Mouse (Mus musculus) layer of hippocampus, adult 2 months (tissue): Measurements from ENCODE around the gene Disc1. TPM values are rescaled to one million over a fixed set of nuclear protein-coding genes. Genes with fewer than 3 reads are reported as not detected.

Experiments used
- DNase-seq, 2 experiments: peaks; one replicate each; pipeline ENCODE4 v3.0.0; 2022; ENCODE audit warnings: low spot score in 2 of 2
- H3K27ac ChIP-seq: fragments of 200-600 bp; 2 replicates; pipeline ENCODE4 v1.8.1; 2022
- H3K4me3 ChIP-seq: fragments of 200-600 bp; 2 replicates; pipeline ENCODE4 v1.8.1; 2022; ENCODE audit warnings: mild to moderate bottlenecking
- CTCF ChIP-seq: fragments of 200-600 bp; conservative IDR thresholded peaks from 2 replicates; pipeline ENCODE4 v1.8.1; 2022; ENCODE audit warnings: antibody characterized with exemption, mild to moderate bottlenecking, moderate library complexity
- total RNA-seq, 2 experiments: library from RNA; stranded (reverse); gene quantifications; 2 replicates each; pipeline ENCODE4 v1.2.3; 2021

The Disc1 gene
- total RNA-seq, 2 experiments from 2014 or later = 5.6 to 6.1 TPM

DNA sequence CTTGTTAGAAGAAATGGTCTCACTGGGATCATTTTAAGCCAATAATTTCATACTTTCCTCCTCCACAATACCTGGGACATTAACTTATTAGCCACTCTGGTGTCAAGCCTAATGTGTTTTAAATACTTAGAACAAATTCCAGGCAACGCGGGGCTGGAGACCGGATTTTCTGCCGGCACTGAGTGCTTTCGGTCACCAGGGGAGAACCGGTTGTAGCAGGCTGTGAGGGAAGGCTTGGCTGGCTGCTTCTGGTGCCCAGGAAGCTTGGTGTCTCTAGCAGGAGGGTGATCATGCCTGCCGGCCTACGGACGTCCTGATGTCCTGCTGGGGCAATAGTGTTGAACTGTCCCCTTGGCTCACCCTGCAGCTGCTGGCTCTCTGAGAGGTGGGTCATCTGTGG is 149.0 kb downstream of the Disc1 start:
- DNase-seq = no peak
- no peak for TF ChIP-seq CTCF

DNA sequence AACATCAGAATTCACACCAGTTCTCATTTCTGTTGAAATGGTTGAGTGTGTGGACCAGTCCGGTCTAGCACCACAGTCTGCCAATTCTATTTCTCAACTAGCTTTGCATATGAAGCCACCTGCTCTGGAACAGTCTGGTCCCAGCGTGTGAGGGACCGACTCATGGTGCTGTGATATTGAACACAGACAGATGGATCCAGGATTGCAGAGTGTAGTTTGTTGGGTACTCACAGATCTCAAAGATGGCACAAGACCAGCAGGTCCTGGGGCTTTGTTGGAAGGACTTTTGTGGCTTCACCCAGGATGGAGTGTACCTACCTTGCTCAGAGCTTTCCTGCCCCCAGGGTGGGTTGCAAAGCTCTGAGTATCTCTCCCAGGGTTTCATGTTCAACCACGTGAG is 151.6 kb downstream of the Disc1 start:
- DNase-seq = peak; percentile 25 to 35
- H3K27ac ChIP-seq = peak overlapping the region; percentile 88
- no peak overlapping the region for H3K4me3 ChIP-seq
- no peak for TF ChIP-seq CTCF

More for the DNA sequence above, 149.0 kb downstream of the Disc1 start:
- H3K4me3 ChIP-seq = no peak overlapping the region
- H3K27ac ChIP-seq = no peak overlapping the region

DNA sequence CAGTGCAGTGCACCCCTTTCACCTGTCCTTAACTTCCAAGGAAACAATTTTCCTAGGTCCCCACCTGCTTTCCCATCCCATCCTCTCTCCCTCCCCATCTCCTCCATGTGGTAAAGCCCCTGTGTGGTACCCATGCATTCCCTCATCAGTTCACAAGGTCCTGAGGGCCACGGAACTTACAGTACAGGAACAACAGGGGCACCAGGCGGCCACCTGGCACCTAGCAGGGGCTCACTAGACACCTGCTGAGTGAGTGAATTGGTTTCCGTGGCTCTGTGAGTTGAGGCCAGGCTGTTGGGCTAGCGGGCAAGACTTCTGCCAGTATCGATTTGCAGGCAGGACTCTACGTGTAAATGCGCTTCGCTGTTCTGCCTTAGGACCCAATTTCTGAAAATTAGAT is 152.4 kb downstream of the Disc1 start:
- DNase-seq = no peak
- H3K27ac ChIP-seq = peak overlapping the region; percentile 88
- no peak overlapping the region for H3K4me3 ChIP-seq
- no peak for TF ChIP-seq CTCF

DNA sequence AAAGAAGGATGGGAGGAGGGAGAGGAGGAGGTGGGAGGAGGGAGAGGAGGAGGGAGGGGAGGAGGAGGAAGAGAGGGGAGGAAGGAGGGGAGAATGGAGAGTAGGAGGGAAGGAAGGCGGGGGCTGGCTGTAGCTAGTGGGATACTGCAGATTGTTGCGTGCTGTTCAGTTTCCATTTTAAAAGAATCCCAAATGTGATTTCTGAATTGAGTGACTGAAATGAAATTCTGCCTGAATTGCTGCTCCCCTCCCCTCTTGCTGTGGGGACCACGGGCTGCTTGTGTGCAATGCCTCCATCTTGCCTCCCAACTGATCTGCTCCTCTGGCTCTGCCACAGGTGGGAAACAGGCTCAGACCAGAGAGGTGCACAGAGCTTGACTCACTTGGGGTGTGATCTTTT is 153.0 kb downstream of the Disc1 start:
- TF ChIP-seq CTCF = no peak
- H3K27ac ChIP-seq = peak overlapping the region; percentile 89
- peak; percentile 40 to 56 for DNase-seq
- no peak overlapping the region; the same call in 1 of the 2 replicates for H3K4me3 ChIP-seq

DNA sequence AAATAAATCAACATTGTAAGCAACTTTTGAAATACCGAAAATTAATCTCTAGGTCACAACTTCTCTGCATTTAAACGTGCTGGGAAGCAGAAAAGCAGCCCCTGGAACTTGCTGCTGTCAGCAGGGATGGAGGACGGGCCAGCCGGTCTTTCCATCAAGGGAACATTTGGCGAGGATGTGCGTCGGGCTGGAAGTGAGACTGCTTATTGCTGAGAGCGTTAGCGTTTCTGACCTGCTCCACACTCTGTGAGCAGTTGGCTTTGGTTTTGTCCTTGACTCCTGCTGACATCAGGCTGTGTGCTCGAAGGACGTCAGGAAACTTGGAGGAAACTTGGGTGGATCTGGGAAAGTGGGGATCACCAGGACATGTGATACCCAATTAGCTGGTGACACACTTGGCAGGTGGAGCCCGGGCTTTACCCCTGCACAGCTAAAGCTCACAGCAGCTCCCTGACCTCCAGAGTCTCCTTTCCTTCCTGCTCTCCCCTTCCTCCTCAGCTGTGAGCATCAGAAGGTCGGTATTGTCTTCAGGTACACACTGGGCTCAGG is 158.7 kb downstream of the Disc1 start:
- Histone ChIP-seq H3K27ac (peak overlapping the region; percentile 43; the same call in 1 of the 2 replicates), H3K4me3 (no peak overlapping the region)
- no peak for DNase-seq
- no peak for TF ChIP-seq CTCF

DNA sequence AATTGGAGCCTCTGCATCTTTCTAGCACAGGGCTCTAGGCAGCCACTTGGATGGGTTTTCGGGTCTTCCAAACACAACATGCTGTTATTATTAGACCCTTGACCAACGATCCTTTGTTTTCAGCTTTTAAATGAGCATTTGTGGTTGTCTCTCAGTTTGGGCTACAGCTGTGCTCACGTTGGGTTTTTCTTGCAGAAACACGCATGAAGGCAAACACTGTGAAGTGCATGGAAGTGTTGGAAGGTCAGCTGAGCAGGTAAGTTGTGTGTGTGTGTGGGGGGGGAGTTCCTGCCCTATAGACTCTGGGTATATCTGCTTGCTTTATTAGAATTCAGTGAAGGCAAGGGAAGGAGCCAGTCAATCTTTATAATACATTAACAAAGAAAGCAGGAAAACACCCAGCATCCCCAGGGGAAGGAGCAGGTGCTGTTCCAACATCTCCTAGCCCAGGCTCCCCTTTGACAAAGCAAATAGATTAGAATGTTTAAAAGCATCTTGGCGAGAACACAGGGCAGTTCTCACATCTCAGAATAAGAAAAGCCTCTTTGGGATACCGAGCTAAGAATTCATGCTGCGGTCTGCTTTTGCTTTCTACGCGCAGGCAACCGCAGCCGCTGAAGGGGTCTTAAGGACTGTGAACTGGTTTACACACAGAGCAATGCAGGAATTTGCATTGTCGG is 164.0 kb downstream of the Disc1 start:
- Histone ChIP-seq H3K4me3 (peak overlapping the region; percentile 37), H3K27ac (peak overlapping the region; percentile 83)
- no peak for TF ChIP-seq CTCF
- no peak for DNase-seq

DNA sequence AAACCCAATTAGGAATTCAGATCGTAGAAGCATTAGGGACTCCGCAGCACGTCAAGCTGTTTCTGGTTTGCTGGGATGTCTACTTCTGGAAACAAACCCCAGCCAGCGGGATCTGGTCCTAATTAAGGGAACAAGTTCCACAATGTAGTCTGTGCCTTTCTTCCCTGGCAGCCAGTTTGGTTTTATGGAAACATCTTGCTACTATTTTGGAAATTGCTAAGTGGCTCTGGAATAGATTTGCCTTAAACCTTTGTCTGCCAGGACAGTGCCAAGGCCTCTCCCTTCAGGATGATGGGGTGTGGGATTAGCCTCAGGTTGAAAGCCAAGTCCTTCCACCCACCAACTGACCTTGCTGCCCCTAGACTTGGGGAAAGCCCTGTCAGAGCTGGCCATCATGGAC is 164.7 kb downstream of the Disc1 start:
- DNase-seq = peak; percentile 64 to 85

DNA sequence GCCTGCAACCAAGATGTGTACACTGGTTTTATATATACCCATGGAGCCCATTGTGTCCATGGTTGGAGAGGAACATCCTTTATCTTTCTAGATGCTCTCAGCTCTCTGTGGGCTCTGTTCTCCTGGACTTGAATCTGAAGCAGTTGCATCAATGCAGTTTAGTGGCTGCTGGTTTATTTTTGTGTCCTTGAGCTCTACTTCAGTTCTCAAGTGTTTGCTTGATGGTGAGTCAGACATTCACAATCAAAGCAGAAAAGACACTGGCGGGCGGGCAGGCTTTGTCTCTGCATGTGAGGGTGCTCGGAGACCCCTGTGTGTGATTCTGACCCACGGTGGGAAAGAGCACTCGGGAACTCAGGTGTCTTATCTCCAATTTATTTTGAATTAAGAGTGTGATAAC is 166.6 kb downstream of the Disc1 start:
- DNase-seq = no peak
- Histone ChIP-seq H3K4me3 (no peak overlapping the region), H3K27ac (peak overlapping the region; percentile 39; the same call in 1 of the 2 replicates)
- TF ChIP-seq CTCF = no peak

More for the DNA sequence above, 164.7 kb downstream of the Disc1 start:
- Histone ChIP-seq H3K27ac (peak overlapping the region; percentile 83), H3K4me3 (peak overlapping the region; percentile 37; the same call in 1 of the 2 replicates)
- no peak for TF ChIP-seq CTCF

DNA sequence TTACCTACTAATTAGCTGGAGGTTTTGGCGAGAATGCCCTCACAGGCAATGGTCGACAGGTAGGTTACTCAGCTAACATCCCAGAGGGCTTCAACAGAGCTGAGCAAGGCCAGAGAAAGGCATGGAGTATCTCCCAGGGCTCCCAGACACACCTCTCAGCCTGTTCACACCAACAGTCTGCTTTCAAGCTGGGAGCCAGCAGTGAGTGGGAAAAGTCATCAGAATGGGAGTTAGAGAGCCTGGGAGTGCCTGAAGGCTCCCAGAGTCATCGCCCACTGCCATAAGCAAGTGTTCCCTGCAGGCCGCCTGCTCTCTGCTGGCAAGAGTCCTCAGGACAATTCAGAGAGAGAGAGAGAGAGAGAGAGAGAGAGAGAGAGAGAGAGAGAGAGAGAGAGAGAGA is 167.1 kb downstream of the Disc1 start:
- Histone ChIP-seq H3K27ac (peak overlapping the region; percentile 39; the same call in 1 of the 2 replicates), H3K4me3 (no peak overlapping the region)
- no peak for TF ChIP-seq CTCF
- no peak for DNase-seq

DNA sequence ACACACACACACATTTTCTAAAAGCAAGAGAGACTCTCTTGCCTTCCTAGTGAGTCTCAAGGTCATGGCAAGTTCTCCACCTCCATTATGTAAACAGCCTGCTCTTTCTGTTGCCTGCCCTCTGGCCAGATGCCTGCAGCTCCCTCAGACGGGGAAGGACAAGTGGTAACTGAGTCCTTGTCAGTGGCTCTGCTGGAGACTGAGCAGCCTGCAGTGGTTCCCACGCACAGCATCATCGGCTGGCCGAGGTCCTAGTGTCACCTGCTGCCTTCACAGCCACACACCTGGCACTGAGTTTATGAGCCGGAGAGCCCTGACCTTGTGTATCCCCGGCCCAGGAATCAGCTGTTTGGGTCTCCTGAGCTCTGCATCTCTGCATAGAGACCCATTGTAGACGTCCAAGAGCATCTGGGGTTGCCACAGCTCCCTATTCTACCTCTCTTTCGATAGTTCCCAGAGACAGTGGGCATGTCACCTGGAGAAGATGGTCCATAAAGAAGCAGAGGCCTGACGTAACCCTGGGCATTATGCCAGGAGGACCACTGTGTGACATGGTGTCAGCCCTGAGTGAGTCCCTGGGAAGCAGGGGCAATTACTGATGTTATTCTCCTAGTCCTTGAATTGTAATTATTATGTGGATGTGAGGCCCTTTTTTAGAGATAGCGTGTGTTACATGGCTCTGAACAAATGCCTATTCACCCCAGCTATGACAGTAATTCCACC is 169.2 kb downstream of the Disc1 start:
- no peak for DNase-seq
- H3K27ac ChIP-seq = no peak overlapping the region
- no peak for TF ChIP-seq CTCF
- H3K4me3 ChIP-seq = no peak overlapping the region

DNA sequence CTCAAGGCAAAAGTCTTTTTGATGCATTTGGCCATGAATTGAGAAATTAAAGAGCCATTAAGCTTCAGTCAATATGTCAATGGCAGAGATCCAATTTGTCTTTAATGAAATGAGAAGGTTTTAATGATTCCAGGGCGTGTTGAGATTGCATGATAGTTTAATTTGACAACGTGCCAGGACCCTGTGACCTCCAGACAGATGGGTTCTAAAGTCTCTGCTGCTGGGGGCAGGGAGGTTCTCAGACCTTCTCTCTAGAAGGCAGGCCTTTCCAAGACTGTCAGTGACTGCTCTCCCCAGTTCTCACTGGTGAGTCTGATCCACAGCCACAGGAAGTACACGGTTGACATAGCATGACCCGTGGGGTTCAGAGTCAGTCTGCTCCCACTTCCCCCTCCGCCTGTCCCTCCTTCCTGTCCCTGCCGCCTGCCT is 170.3 kb downstream of the Disc1 start:
- DNase-seq = no peak
- no peak for TF ChIP-seq CTCF
- H3K4me3 ChIP-seq = no peak overlapping the region
- H3K27ac ChIP-seq = 0 out of 2 replicates have a peak overlapping the region, but pooled peaks have one; percentile 21

DNA sequence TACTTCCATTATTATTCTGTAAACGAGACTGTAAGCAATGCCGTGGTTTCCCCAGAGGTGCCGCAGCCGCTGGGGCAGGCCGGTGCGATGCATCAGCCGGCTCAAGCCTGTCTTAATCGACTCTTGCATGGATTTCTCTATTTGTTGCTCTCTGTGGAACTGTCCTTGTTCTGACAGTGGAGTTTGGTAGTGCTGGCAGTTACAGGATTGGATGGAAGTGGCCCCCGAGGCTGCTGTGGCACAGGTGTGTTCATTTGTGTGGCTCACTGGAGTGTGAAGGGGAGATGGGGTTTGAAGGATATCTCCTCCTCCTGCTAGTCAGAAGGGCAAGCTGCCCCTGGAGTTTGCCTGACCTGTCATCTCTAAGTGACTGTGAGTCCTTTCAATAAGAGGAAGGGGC is 171.3 kb downstream of the Disc1 start:
- DNase-seq = no peak
- no peak for TF ChIP-seq CTCF
- Histone ChIP-seq H3K27ac (no peak overlapping the region), H3K4me3 (no peak overlapping the region)

DNA sequence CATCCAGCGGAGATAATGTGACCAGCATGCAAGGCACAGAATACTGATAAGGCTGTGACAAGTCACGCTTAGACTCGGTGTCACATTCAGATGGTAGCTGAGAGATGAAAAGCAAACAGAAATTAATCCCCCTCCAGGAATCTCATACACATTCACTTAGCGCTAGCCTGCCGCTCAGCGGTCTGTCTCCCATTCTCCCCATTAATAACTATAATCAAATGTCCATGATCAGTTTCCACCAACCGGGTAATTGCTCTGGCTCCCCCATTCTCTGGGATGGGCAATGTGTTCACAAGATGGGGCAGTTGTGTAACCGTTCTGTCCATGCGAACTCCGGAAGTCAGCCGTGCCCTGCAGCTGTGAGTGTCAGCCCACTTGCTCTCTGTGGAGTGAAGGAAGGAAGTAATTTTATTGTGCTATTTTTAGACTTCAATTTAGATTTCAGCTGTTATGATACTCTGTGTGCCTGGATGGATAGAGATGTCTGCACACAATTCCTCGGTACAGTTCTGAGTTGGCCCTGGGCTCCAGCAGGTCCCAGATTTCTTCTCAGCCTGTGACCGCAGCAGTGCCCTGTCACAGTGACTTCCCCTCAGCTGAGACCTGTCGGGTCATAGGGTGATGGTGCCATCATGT is 173.1 kb downstream of the Disc1 start:
- H3K27ac ChIP-seq = peak overlapping the region; percentile 65
- H3K4me3 ChIP-seq = no peak overlapping the region
- peak; percentile 33 for TF ChIP-seq CTCF
- peak; percentile 14 to 37 for DNase-seq
